Mouse (Mus musculus) stomach, postnatal 0 days (tissue): ENCODE results near the gene Cyp2j5. TPM values are rescaled to one million over a fixed set of nuclear protein-coding genes. Genes with fewer than 3 reads are reported as not detected.
A peak's percentile ranks its signal among the peaks of the same experiment; 100 is the strongest.

Source experiments
- ATAC-seq: fragments of 200-750 bp; cut with Nextera tagmentation; 2 replicates; pipeline ENCODE4 v1.8.0; 2017; ENCODE audit not compliant: low FRiP score, low TSS enrichment
- DNase-seq: peaks from one replicate; pipeline ENCODE4 v3.0.0-alpha.2; 2016; ENCODE audit warnings: low spot score
- H3K27ac ChIP-seq: fragments of 300-500 bp; sonication (generic); replicated peaks from 2 replicates; pipeline ENCODE4 v1.5.1; 2014; ENCODE audit warnings: mild to moderate bottlenecking, control low read depth
- H3K27me3 ChIP-seq: fragments of 300-500 bp; sonication (generic); 2 replicates; pipeline ENCODE4 v1.6.1; 2014; ENCODE audit warnings: low read length; ENCODE audit not compliant: control insufficient read depth, insufficient read depth
- H3K36me3 ChIP-seq: fragments of 300-500 bp; sonication (generic); 2 replicates; pipeline ENCODE4 v1.6.1; 2014; ENCODE audit warnings: low read length, mixed read lengths; ENCODE audit not compliant: control insufficient read depth, insufficient read depth
- H3K4me1 ChIP-seq: fragments of 300-500 bp; sonication (generic); replicated peaks from 2 replicates; pipeline ENCODE4 v1.6.1; 2014; ENCODE audit warnings: antibody characterized with exemption; ENCODE audit not compliant: control insufficient read depth, insufficient read depth
- H3K4me2 ChIP-seq: fragments of 300-500 bp; sonication (generic); replicated peaks from 2 replicates; pipeline ENCODE4 v1.6.1; 2014; ENCODE audit warnings: low read depth, mild to moderate bottlenecking, control low read depth, moderate library complexity
- H3K4me3 ChIP-seq: fragments of 300-500 bp; sonication (generic); 2 replicates; pipeline ENCODE4 v1.5.1; 2014; ENCODE audit warnings: low read depth, low read length, control low read depth
- H3K9ac ChIP-seq: fragments of 300-500 bp; sonication (generic); 2 replicates; pipeline ENCODE4 v1.6.1; 2014; ENCODE audit warnings: mild to moderate bottlenecking, low read length, control low read depth, mixed read lengths
- H3K9me3 ChIP-seq: fragments of 300-500 bp; sonication (generic); 2 replicates; pipeline ENCODE4 v1.6.1; 2016; ENCODE audit warnings: low read length; ENCODE audit not compliant: control insufficient read depth
- CTCF ChIP-seq: IDR thresholded peaks from 2 replicates; pipeline ENCODE4 v1.5.1; 2016; ENCODE audit warnings: antibody characterized with exemption, low read depth, mild to moderate bottlenecking, moderate library complexity
- EP300 ChIP-seq: optimal IDR thresholded peaks from 2 replicates; pipeline ENCODE3; 2016; ENCODE audit warnings: antibody characterized with exemption
- WGBS: fragments of 180-500 bp; shearing (Covaris S2); extraction: QIAGEN DNeasy Blood & Tissue Kit; methylation state at CpG from one replicate; pipeline ENCODE4 v1.1.7; 2014; 5-methylcytosine and 5-hydroxymethylcytosine counted together
- polyA plus RNA-seq: library from polyadenylated mRNA; unstranded; fragments of >200 nt; fragmentation: Nextera tagmentation; extraction: Ambion mirVana; gene quantifications from 2 replicates; pipeline ENCODE4 v1.2.1, GENCODE M21; 2015

Gene Cyp2j5
- 0.04 and 0.05 TPM in 2 replicates for polyA plus RNA-seq

DNA sequence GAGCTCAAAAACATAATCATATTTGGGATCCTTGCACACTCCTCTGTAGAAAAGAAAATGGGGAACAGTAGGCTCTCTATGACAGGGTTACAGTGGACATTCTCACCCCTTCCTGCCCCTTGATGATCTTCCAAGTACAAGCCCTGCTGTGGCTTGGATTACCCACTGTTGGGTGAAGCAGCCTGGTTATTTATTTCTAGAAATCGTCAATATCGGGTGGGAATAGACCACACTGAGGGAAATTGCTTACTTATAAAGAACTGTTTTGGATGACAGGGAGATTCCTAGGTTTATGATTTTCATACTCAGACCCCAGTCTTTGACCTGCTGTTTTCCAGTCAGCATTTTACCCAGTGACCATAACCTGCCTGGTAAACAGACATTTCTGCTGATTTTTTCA lies at the start of gene Cyp2j5:
Gene Cyp2j5, minus strand, starts transcription at position 164 of the 400 bp plus-strand sequence.
- no peak within 1 kb of the TSS for H3K4me3 ChIP-seq
- no peaks in the 10 kb centered on the region for H3K36me3 ChIP-seq
- no peak for ATAC-seq
- 91% methylated on average over 2 of the region's 2 CpGs for WGBS
- DNase-seq, result no peak
- no peaks in the 10 kb centered on the region for H3K9me3 ChIP-seq
- TF ChIP-seq CTCF (no peak), EP300 (no peak)
- no peak within 1 kb of the TSS for H3K9ac ChIP-seq
- no peak within 1 kb of the TSS for H3K4me2 ChIP-seq
- H3K27ac ChIP-seq, result no peak within 1 kb of the TSS
- no peaks in the 10 kb centered on the region for H3K27me3 ChIP-seq
- H3K4me1 ChIP-seq, result no peaks in the 10 kb centered on the region

DNA sequence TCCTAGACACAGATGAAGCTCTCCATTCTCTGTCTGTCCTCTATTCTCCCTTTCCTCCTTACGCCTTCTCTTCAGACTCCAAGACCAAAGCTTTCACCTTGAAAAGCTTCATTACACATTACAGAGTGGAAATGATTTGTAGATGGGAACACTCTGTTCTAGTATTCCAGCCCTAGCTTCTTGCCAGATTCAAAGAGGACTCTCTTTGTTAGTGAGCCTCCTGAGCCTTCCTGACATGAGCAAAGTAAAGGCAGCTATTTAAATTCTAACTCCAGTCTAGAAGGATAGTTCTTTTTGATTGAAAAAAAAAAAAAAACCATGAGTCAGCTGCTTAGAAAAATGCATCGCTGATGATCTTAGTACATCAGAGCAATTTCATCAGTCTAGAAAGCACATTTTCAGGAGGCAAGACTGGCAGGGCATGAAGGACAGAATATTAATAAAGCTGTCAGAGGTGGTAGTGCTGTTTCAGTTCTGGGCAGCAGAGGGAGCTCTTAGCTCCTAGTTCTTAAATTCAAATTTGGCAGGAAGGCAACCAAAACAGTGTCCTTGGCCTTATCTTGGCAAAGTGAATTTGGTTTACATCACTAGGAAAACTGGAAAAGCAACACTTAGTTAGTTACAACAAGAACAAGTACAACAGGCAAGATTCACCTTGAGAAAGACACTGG lies 41.5 kb upstream of the Cyp2j5 start:
- no peak for DNase-seq

DNA sequence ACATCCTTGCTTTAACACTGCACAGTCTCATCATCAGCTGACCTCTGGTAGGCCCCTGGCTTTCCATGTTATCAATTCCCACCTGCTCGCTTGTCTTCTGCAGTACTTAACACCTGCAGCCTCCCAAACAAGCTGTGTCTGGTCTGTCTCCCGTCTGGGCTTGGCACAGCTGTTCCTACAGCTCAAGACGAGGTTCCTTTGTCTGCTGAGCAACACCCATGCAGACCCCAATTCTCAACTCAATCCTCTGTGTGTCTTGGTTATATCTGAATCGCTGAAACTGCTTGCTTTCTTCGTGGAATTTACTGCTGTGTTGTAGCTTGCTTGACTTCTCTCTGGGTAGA lies 34.2 kb upstream of the Cyp2j5 start:
- no peak overlapping the region for H3K9ac ChIP-seq
- H3K9me3 ChIP-seq, result no peaks in the 10 kb centered on the region
- H3K27me3 ChIP-seq, result no peaks in the 10 kb centered on the region
- no peak for DNase-seq
- no peak overlapping the region for H3K27ac ChIP-seq
- no peak overlapping the region for H3K4me3 ChIP-seq
- no peaks in the 10 kb centered on the region for H3K4me1 ChIP-seq
- H3K36me3 ChIP-seq, result no peaks in the 10 kb centered on the region
- no peak overlapping the region for H3K4me2 ChIP-seq
- TF ChIP-seq CTCF (no peak), EP300 (no peak)
- 0 out of 2 replicates have a peak, but pooled peaks have one; percentile 29 for ATAC-seq
- WGBS, result 65% methylated on average over 5 of the region's 5 CpGs

More for the DNA sequence above, 41.5 kb upstream of the Cyp2j5 start:
- no peak for ATAC-seq
- no peaks in the 10 kb centered on the region for H3K9me3 ChIP-seq
- H3K27me3 ChIP-seq, result no peaks in the 10 kb centered on the region
- H3K9ac ChIP-seq, result no peak overlapping the region
- no peaks in the 10 kb centered on the region for H3K4me1 ChIP-seq
- WGBS, result 58% methylated on average over 2 of the region's 2 CpGs
- no peaks in the 10 kb centered on the region for H3K36me3 ChIP-seq
- peak; percentile 71 for TF ChIP-seq CTCF
- TF ChIP-seq EP300, result no peak
- H3K4me2 ChIP-seq, result no peak overlapping the region
- no peak overlapping the region for H3K27ac ChIP-seq
- H3K4me3 ChIP-seq, result no peak overlapping the region

DNA sequence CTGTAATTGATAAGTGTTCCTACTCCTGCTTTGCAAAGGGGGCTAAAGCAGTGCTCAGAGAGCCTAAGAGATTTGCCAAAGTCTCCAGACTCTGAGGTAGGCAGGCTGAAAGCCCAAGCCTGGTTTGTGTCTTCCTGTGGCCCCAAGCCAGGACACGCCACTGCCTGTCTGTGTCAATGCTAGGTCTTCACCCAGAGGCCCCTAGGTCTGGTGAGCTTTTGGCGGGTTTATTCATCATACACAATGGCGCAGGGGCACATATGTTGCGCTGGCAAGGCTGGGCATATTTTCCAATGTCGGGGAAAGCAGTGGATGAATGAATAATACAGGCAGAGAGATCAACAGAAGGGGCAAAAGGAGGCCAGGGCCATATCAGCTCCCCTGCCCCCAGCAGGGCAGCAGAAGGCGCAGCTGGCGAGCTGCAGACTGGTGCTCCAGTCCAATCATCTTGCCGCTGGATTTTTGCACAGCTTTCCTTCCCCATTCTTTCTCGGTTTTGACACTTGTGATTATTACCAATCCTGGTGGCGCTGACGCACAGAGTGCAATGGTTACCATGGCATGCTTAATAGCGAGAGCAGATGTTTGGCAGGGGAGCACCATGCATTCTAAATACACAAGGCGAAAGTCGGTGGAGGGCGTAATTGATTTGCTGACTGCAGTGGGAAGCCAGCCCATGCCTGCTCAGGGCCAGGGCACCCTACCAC lies 33.7 kb upstream of the Cyp2j5 start:
- Histone ChIP-seq H3K4me2 (no peak overlapping the region), H3K4me1 (no peaks in the 10 kb centered on the region), H3K9me3 (no peaks in the 10 kb centered on the region), H3K9ac (no peak overlapping the region), H3K27me3 (no peaks in the 10 kb centered on the region), H3K36me3 (no peaks in the 10 kb centered on the region), H3K4me3 (no peak overlapping the region), H3K27ac (no peak overlapping the region)
- WGBS, result 68% methylated on average over 15 of the region's 15 CpGs
- TF ChIP-seq EP300 (no peak), CTCF (no peak)
- DNase-seq, result no peak
- no peak for ATAC-seq

DNA sequence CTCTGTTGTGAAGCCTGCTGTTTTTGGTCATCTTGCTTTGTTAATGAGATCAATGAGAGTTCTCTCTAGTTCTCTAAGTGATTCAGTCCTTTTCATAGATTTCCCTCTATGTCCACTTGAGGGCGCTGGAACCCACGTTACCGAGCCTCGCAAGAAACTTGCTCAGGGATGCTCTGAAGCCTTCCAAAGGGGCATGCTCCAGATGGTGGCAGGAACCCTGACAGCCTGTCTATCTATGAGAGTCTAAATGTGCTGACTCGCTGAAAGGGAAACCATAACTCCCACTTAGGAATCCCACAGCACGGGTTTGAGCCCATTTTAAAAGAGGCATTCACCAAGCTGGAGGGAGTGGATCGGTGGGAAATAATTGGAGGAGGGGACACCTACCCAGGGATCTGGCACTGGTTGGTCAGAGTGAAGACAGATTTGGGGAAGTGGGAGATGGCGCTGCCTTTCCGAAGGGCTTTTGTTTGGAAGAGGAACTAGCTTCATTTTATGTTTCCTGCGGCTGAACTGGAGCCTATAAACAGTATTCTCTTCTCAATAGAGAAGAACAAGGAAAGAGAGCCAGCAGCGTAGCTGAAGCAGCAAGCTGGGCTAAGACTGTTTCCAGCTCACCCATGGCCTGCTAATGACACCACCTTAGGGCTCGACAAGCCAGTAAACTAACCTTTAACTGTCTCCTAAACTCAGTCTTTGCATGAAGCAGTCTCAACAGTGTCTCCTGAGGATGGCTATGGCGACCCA lies 32.8 kb upstream of the Cyp2j5 start:
- Histone ChIP-seq H3K4me2 (0 out of 2 replicates have a peak overlapping the region, but pooled peaks have one; percentile 12), H3K9me3 (no peaks in the 10 kb centered on the region), H3K4me1 (no peaks in the 10 kb centered on the region), H3K4me3 (no peak overlapping the region), H3K9ac (no peak overlapping the region), H3K36me3 (no peaks in the 10 kb centered on the region), H3K27me3 (no peaks in the 10 kb centered on the region), H3K27ac (no peak overlapping the region)
- DNase-seq (peak; percentile 40), ATAC-seq (no peak; the same call in 1 of the 2 replicates)
- 27% methylated on average over 13 of the region's 13 CpGs for WGBS
- peak; percentile 83 for TF ChIP-seq CTCF
- no peak for TF ChIP-seq EP300
